In genomic region chr11:106500393-106501307, GRCm38 (mm10) we compare ENCODE assay signal across 8 mouse cellular contexts. TPM values are rescaled to one million over a fixed set of nuclear protein-coding genes. Genes with fewer than 3 reads are reported as not detected.
DNase-seq lines count a peak whose midpoint lies in the region; ATAC-seq lines count a peak whose summit lies in the region.

No protein-coding gene starts in this region.

- DNase-seq in adrenal gland, adult (ENCODE audit: inconsistent age in 2 of 2, low spot score in 1 of 2), result peak; percentile 95 to 98
- peak; percentile 99 for DNase-seq in embryo, embryonic 10.5 days (ENCODE audit: low spot score)
- peak; percentile 90 for DNase-seq in gastrocnemius, postnatal 14 days
- peak; percentile 93 to 98 for DNase-seq in left cerebral cortex, postnatal 10 days (ENCODE audit: extremely low spot score in 1 of 2, low spot score in 2 of 2)
- peak; percentile 92 for DNase-seq in right cerebral cortex, postnatal 25 days
- peak; percentile 90 for DNase-seq in urinary bladder, postnatal 4 days (ENCODE audit: low spot score in 2 of 2)

- intact Hi-C loops in gastrocnemius, postnatal 14 days (cut with DNase I; ENCODE audit: low total_unique reads), result loop anchor here (10.0 kb wide), 1 partner anchor 254 kb away; the partner anchor contains the start of genes Milr1 and Pecam1
- intact Hi-C loops in left cerebral cortex, postnatal 10 days (cut with DNase I), result loop anchor here (5.0 kb wide), 1 partner anchor 112 kb away; the partner anchor contains the start of gene Tex2

- ATAC-seq in inflammation-experienced regulatory T-cells, adult 6 months, result peak; percentile 99
- peak; percentile 94 for ATAC-seq in megakaryocyte-erythroid progenitor cell, adult 5-6 weeks (replicated peaks; ENCODE audit: low FRiP score, low TSS enrichment, poor library complexity, severe bottlenecking)

RNA-seq across cellular contexts. Expression of gene Ern1, which starts 13.0 kb away (rescaled TPM):
- 1 to 10 TPM; 4.9 to 5.9 TPM for total RNA-seq in gastrocnemius, postnatal 14 days (2021)
- 1 to 10 TPM; 1.4 to 1.8 (median 1.6) TPM for polyA plus RNA-seq in inflammation-experienced regulatory T-cells, adult 6 months (2017; shearing (Covaris generic))
- total RNA-seq in left cerebral cortex, postnatal 10 days (2021), result 1 to 10 TPM; 7.6 to 9.5 TPM
- total RNA-seq in megakaryocyte-erythroid progenitor cell, adult 5-6 weeks (2014; fragmentation: Nextera tagmentation), result 13.7 and 14.2 TPM in 2 replicates
- total RNA-seq in megakaryocyte-erythroid progenitor cell, adult 5-6 weeks (2017), result 7.0 and 9.8 TPM in 2 replicates

Comparison
In these comparisons a context has a peak if more than half of its experiments do, and no peak if none do; other contexts are left out.
1. Peak in every context shown above with its lines: DNase-seq and ATAC-seq.